Mouse (Mus musculus): ENCODE measurements around the gene Zfp120.

- peak; percentile 53; the same call in 1 of the 2 replicates for TF ChIP-seq POLR2A (IDR thresholded peaks at IDR 0.05; ENCODE audit: borderline replicate concordance, extremely low read depth, low read depth, low read length)
- TF ChIP-seq CTCF (IDR thresholded peaks at IDR 0.05; ENCODE audit: insufficient read depth, low read length) = no peak
Observed at GRCm38 (mm10) chr2:150136435-150136897, at the start of gene Zfp120.
